9 mouse cellular contexts compared by ENCODE assay signal in genomic region chr14:54527227-54528006, GRCm38 (mm10). TPM values are rescaled to one million over a fixed set of nuclear protein-coding genes. Genes with fewer than 3 reads are reported as not detected.
DNase-seq lines count a peak whose midpoint lies in the region; ATAC-seq and TF ChIP-seq lines count a peak whose summit lies in the region.
"Had no signal": no experiment of that assay in that cellular context is flagged by ENCODE, and none has a peak within 500 bp of the region (broad histone marks: within the 10 kb centered on the region; RNA-seq: fewer than 3 reads in every experiment).

No protein-coding gene starts in this region.

- H3K4me1 ChIP-seq in kidney, adult 2 months (ENCODE audit: control insufficient read depth, insufficient read depth, low read length), result no peaks in the 10 kb centered on the region
- H3K4me1 ChIP-seq in embryonic facial prominence, embryonic 11.5 days (ENCODE audit: control insufficient read depth, insufficient read depth, low read length), result no peaks in the 10 kb centered on the region; the same call in 1 of the 2 replicates
- H3K4me1 ChIP-seq in hindbrain, embryonic 12.5 days, result peaks cover 14% of the 10 kb centered on the region
- H3K4me1 ChIP-seq in liver, embryonic 13.5 days (replicated peaks), result peaks cover 8% of the 10 kb centered on the region
- peaks cover 10% of the 10 kb centered on the region for H3K4me1 ChIP-seq in olfactory bulb, adult 2 months (ENCODE audit: control insufficient read depth, insufficient read depth, low read length)

- H3K9me3 ChIP-seq in embryonic facial prominence, embryonic 11.5 days (replicated peaks; ENCODE audit: control insufficient read depth, low read length), result no peaks in the 10 kb centered on the region
- no peaks in the 10 kb centered on the region for H3K9me3 ChIP-seq in hindbrain, embryonic 12.5 days (replicated peaks)
- no peaks in the 10 kb centered on the region for H3K9me3 ChIP-seq in liver, embryonic 13.5 days (replicated peaks)

- no peaks in the 10 kb centered on the region for H3K36me3 ChIP-seq in kidney, adult 2 months (ENCODE audit: control insufficient read depth, insufficient read depth, low read length)
- no peaks in the 10 kb centered on the region for H3K36me3 ChIP-seq in embryonic facial prominence, embryonic 11.5 days (replicated peaks; ENCODE audit: control insufficient read depth, insufficient read depth, low read depth, low read length)
- no peaks in the 10 kb centered on the region for H3K36me3 ChIP-seq in hindbrain, embryonic 12.5 days
- no peaks in the 10 kb centered on the region for H3K36me3 ChIP-seq in liver, embryonic 13.5 days
- H3K36me3 ChIP-seq: G1E had no signal

- no peak overlapping the region for H3K27ac ChIP-seq in kidney, adult 2 months (ENCODE audit: insufficient read depth, low read depth, low read length)
- H3K27ac ChIP-seq in embryonic facial prominence, embryonic 11.5 days (replicated peaks; ENCODE audit: low read depth, low read length), result peak overlapping the region; percentile 47; the same call in 1 of the 2 replicates
- peak overlapping the region; percentile 80 for H3K27ac ChIP-seq in hindbrain, embryonic 12.5 days
- H3K27ac ChIP-seq in liver, embryonic 13.5 days, result no peak overlapping the region
- no peak overlapping the region for H3K27ac ChIP-seq in olfactory bulb, adult 2 months (ENCODE audit: insufficient read depth, low read depth, low read length)

- no peaks in the 10 kb centered on the region for H3K27me3 ChIP-seq in kidney, adult 2 months (replicated peaks; ENCODE audit: control insufficient read depth, insufficient read depth, low read length)
- no peaks in the 10 kb centered on the region for H3K27me3 ChIP-seq in embryonic facial prominence, embryonic 11.5 days (ENCODE audit: control insufficient read depth, insufficient read depth, low read length)
- H3K27me3 ChIP-seq in hindbrain, embryonic 12.5 days, result 0 out of 2 replicates have a peak, but pooled peaks cover 3% of the 10 kb centered on the region
- peaks cover 23% of the 10 kb centered on the region for H3K27me3 ChIP-seq in liver, embryonic 13.5 days

- TF ChIP-seq POLR2A in kidney, adult 2 months (IDR thresholded peaks at IDR 0.05; ENCODE audit: low read depth, low read length), result no peak
- no peak for TF ChIP-seq POLR2A in olfactory bulb, adult 2 months (IDR thresholded peaks at IDR 0.05; ENCODE audit: insufficient read depth, low read depth, low read length)

- peak; percentile 19 for DNase-seq in kidney, adult 2 months
- DNase-seq in kidney, adult 18-20 months, result no peak
- DNase-seq in NIH3T3 (ENCODE audit: low read depth), result peak; percentile 36
- peak; percentile 70 for DNase-seq in embryonic facial prominence, embryonic 11.5 days (ENCODE audit: low spot score)
- no peak for DNase-seq in liver, embryonic 13.5 days
- no peak for DNase-seq in ovary, adult 18-20 months (ENCODE audit: low spot score)

- peak; percentile 71 for ATAC-seq in embryonic facial prominence, embryonic 11.5 days (replicated peaks; ENCODE audit: insufficient number of reproducible peaks, low FRiP score, low TSS enrichment, low read depth)
- peak; percentile 83 for ATAC-seq in hindbrain, embryonic 12.5 days (ENCODE audit: low FRiP score)
- no peak for ATAC-seq in liver, embryonic 13.5 days (ENCODE audit: low read depth)

- no peak overlapping the region for H3K4me3 ChIP-seq in kidney, adult 2 months (ENCODE audit: insufficient read depth, low read depth, low read length)
- peak overlapping the region; percentile 32 for H3K4me3 ChIP-seq in embryonic facial prominence, embryonic 11.5 days (ENCODE audit: low read depth, low read length)
- H3K4me3 ChIP-seq in hindbrain, embryonic 12.5 days, result peak overlapping the region; percentile 39
- peak overlapping the region; percentile 27 for H3K4me3 ChIP-seq in liver, embryonic 13.5 days (replicated peaks)
- peak overlapping the region; percentile 29 for H3K4me3 ChIP-seq in olfactory bulb, adult 2 months (ENCODE audit: insufficient read depth, low read depth, low read length)

- WGBS in kidney, adult 2 months, result 6% methylated on average over 18 of the region's 18 CpGs
- WGBS in embryonic facial prominence, embryonic 11.5 days, result under 1% methylated on average over 18 of the region's 18 CpGs
- under 1% methylated on average over 18 of the region's 18 CpGs for WGBS in hindbrain, embryonic 12.5 days
- WGBS in liver, embryonic 13.5 days (ENCODE audit: insufficient replicate concordance), result 3% methylated on average over 18 of the region's 18 CpGs
- WGBS in olfactory bulb, adult 2 months, result 5% methylated on average over 18 of the region's 18 CpGs

- peak overlapping the region; percentile 74 for H3K4me2 ChIP-seq in embryonic facial prominence, embryonic 11.5 days (ENCODE audit: low read depth, low read length)
- peak overlapping the region; percentile 68 for H3K4me2 ChIP-seq in hindbrain, embryonic 12.5 days (replicated peaks)
- H3K4me2 ChIP-seq in liver, embryonic 13.5 days, result peak overlapping the region; percentile 49

- H3K9ac ChIP-seq in embryonic facial prominence, embryonic 11.5 days (replicated peaks; ENCODE audit: low read length), result peak overlapping the region; percentile 71
- peak overlapping the region; percentile 71 for H3K9ac ChIP-seq in hindbrain, embryonic 12.5 days
- H3K9ac ChIP-seq in liver, embryonic 13.5 days, result no peak overlapping the region

- no peak for TF ChIP-seq CTCF in kidney, adult 2 months (conservative IDR thresholded peaks at IDR 0.05; ENCODE audit: insufficient read depth, insufficient read length, low read depth, low read length)
- TF ChIP-seq CTCF in olfactory bulb, adult 2 months (IDR thresholded peaks at IDR 0.05; ENCODE audit: insufficient read depth, low read depth, low read length), result no peak

RNA-seq across cellular contexts. Expression of gene Prmt5, which starts 10.1 kb away (rescaled TPM):
- 30.9 and 33.0 TPM in 2 replicates for polyA plus RNA-seq in kidney, adult 2 months (2012; rRNA removed)
- 118 and 121 TPM in 2 replicates for polyA plus RNA-seq in embryonic facial prominence, embryonic 11.5 days (2014; fragmentation: Nextera tagmentation; extraction: Ambion mirVana)
- polyA plus RNA-seq in hindbrain, embryonic 12.5 days (2016; fragmentation: Nextera tagmentation; extraction: Ambion mirVana), result 98.8 and 99.3 TPM in 2 replicates
- polyA plus RNA-seq in liver, embryonic 13.5 days (2015; fragmentation: Nextera tagmentation; extraction: Ambion mirVana), result 41.6 and 48.9 TPM in 2 replicates
- polyA plus RNA-seq in olfactory bulb, adult 2 months (2012; ENCODE audit: insufficient read depth, insufficient read length, low replicate concordance, missing spikeins), result not detected in 2 replicates

RNA-seq across cellular contexts. Expression of gene Haus4, which starts 27.0 kb away (rescaled TPM):
- polyA plus RNA-seq in kidney, adult 2 months (2012; rRNA removed), result 9.6 and 10.0 TPM in 2 replicates
- 43.4 and 50.2 TPM in 2 replicates for polyA plus RNA-seq in embryonic facial prominence, embryonic 11.5 days (2014; fragmentation: Nextera tagmentation; extraction: Ambion mirVana)
- polyA plus RNA-seq in hindbrain, embryonic 12.5 days (2016; fragmentation: Nextera tagmentation; extraction: Ambion mirVana), result 32.4 and 37.2 TPM in 2 replicates
- 45.6 and 47.5 TPM in 2 replicates for polyA plus RNA-seq in liver, embryonic 13.5 days (2015; fragmentation: Nextera tagmentation; extraction: Ambion mirVana)
- not detected in 2 replicates for polyA plus RNA-seq in olfactory bulb, adult 2 months (2012; ENCODE audit: insufficient read depth, insufficient read length, low replicate concordance, missing spikeins)

RNA-seq across cellular contexts. Expression of gene Ajuba, which starts 49.9 kb away (rescaled TPM):
- polyA plus RNA-seq in kidney, adult 2 months (2012; rRNA removed), result 32.4 and 33.9 TPM in 2 replicates
- polyA plus RNA-seq in embryonic facial prominence, embryonic 11.5 days (2014; fragmentation: Nextera tagmentation; extraction: Ambion mirVana), result 28.4 and 31.5 TPM in 2 replicates
- 37.9 and 40.9 TPM in 2 replicates for polyA plus RNA-seq in hindbrain, embryonic 12.5 days (2016; fragmentation: Nextera tagmentation; extraction: Ambion mirVana)
- 3.9 and 4.4 TPM in 2 replicates for polyA plus RNA-seq in liver, embryonic 13.5 days (2015; fragmentation: Nextera tagmentation; extraction: Ambion mirVana)
- not detected in 2 replicates for polyA plus RNA-seq in olfactory bulb, adult 2 months (2012; ENCODE audit: insufficient read depth, insufficient read length, low replicate concordance, missing spikeins)
- polyA plus RNA-seq: G1E had no signal

RNA-seq across cellular contexts. Expression of gene Rem2, which starts 51.5 kb away (rescaled TPM):
- 0.23 and 0.30 TPM in 2 replicates for polyA plus RNA-seq in kidney, adult 2 months (2012; rRNA removed)
- 6.5 and 8.0 TPM in 2 replicates for polyA plus RNA-seq in embryonic facial prominence, embryonic 11.5 days (2014; fragmentation: Nextera tagmentation; extraction: Ambion mirVana)
- polyA plus RNA-seq in hindbrain, embryonic 12.5 days (2016; fragmentation: Nextera tagmentation; extraction: Ambion mirVana), result 39.3 and 46.1 TPM in 2 replicates
- polyA plus RNA-seq in liver, embryonic 13.5 days (2015; fragmentation: Nextera tagmentation; extraction: Ambion mirVana), result 0.06 and 0.12 TPM in 2 replicates
- polyA plus RNA-seq in olfactory bulb, adult 2 months (2012; ENCODE audit: insufficient read depth, insufficient read length, low replicate concordance, missing spikeins), result not detected in 2 replicates

Comparison
In these comparisons a context has a peak if more than half of its experiments do, and no peak if none do; other contexts are left out.
1. DNase-seq: peak in kidney, adult 2 months (single experiment), NIH3T3 (single experiment) and embryonic facial prominence, embryonic 11.5 days (single experiment); none in kidney, adult 18-20 months (single experiment), liver, embryonic 13.5 days (single experiment) and ovary, adult 18-20 months (single experiment).
2. H3K27ac ChIP-seq: peak in embryonic facial prominence, embryonic 11.5 days (single experiment) and hindbrain, embryonic 12.5 days (single experiment); none in kidney, adult 2 months (single experiment), liver, embryonic 13.5 days (single experiment) and olfactory bulb, adult 2 months (single experiment).
3. Peak in every context shown above with its lines, with median percentiles within 50 percentile points of each other: H3K4me2 ChIP-seq.